Mouse (Mus musculus): ENCODE results near the gene Blnk.

The Blnk gene

GRCm38 (mm10) chr19:40970775-40971174, 23.6 kb downstream of the Blnk start:
- in situ Hi-C loops (cut with MboI, MseI) = no loop called here

GRCm38 (mm10) chr19:40970301-40970700, 24.0 kb downstream of the Blnk start:
- in situ Hi-C loops (cut with MboI, MseI) = no loop called here

GRCm38 (mm10) chr19:40964936-40965850, 29.1 kb downstream of the Blnk start:
- in situ Hi-C loops (cut with MboI, MseI) = no loop called here

GRCm38 (mm10) chr19:40964367-40964891, 29.9 kb downstream of the Blnk start:
- in situ Hi-C loops (cut with MboI, MseI) = no loop called here

- in situ Hi-C loops (cut with MboI, MseI) = no loop called here
Measured at GRCm38 (mm10) chr19:40962988-40963387, 31.3 kb downstream of the Blnk start.

GRCm38 (mm10) chr19:40958981-40959380, 35.4 kb downstream of the Blnk start:
- in situ Hi-C loops (cut with MboI, MseI) = no loop called here

GRCm38 (mm10) chr19:40946937-40947577, 47.3 kb downstream of the Blnk start:
- in situ Hi-C loops (cut with MboI, MseI) = no loop called here

GRCm38 (mm10) chr19:40943552-40943951, 50.8 kb downstream of the Blnk start:
- in situ Hi-C loops (cut with MboI, MseI) = no loop called here

GRCm38 (mm10) chr19:40936038-40936437, 58.3 kb downstream of the Blnk start:
- in situ Hi-C loops (cut with MboI, MseI) = no loop called here

GRCm38 (mm10) chr19:40935376-40935775, 59.0 kb downstream of the Blnk start:
- in situ Hi-C loops (cut with MboI, MseI) = no loop called here

GRCm38 (mm10) chr19:40931581-40932369, 62.6 kb downstream of the Blnk start:
- in situ Hi-C loops (cut with MboI, MseI) = no loop called here

- in situ Hi-C loops (cut with MboI, MseI) = no loop called here
Measured at GRCm38 (mm10) chr19:40895393-40895703, 99.0 kb downstream of the Blnk start.

- in situ Hi-C loops (cut with MboI, MseI) = no loop called here
Measured at GRCm38 (mm10) chr19:40894519-40895392, 99.6 kb downstream of the Blnk start, which contains the start of gene Zfp518a. Gene Zfp518a (plus strand): TSS chr19:40894705.

GRCm38 (mm10) chr19:40894071-40894506, 100.2 kb downstream of the Blnk start:
- in situ Hi-C loops (cut with MboI, MseI) = no loop called here

- in situ Hi-C loops (cut with MboI, MseI) = no loop called here
Measured at GRCm38 (mm10) chr19:40888887-40889286, 105.4 kb downstream of the Blnk start.

GRCm38 (mm10) chr19:40881700-40882099, 112.6 kb downstream of the Blnk start:
- in situ Hi-C loops (cut with MboI, MseI) = no loop called here

All from T-helper 2 cell (primary cell).